Mouse (Mus musculus): ENCODE data around the gene B430218F22Rik.
"Not testable (repeated sequence)": the region's sequence is repeated elsewhere in the genome, so short reads cannot be mapped to it uniquely, and the experiment has no call there.

Gene B430218F22Rik

GRCm38 (mm10) chr13:118386511-118387447 is at the start of gene B430218F22Rik, which contains the start of gene Mrps30:
B430218F22Rik (plus strand) TSS chr13:118386630.
Mrps30 (minus strand) TSS chr13:118387252.
- CTCF ChIA-PET: no interaction called here

- CTCF ChIA-PET: interaction anchor here (0.8 to 1.4 kb wide), 2 partner anchors 1016 to 1021 kb away, joined by 3 to 5 read pairs; no protein-coding TSS in a partner anchor
These were observed 36.2 kb upstream of the B430218F22Rik start for GRCm38 (mm10) chr13:118350257-118350656.

GRCm38 (mm10) chr13:118350870-118351269 is 35.6 kb upstream of the B430218F22Rik start:
- CTCF ChIA-PET: interaction anchor here (1.4 kb wide), 1 partner anchor 1016 kb away, joined by 3 read pairs; no protein-coding TSS in a partner anchor

- CTCF ChIA-PET: no interaction called here
These were observed 23.1 kb upstream of the B430218F22Rik start for GRCm38 (mm10) chr13:118363342-118363741.

GRCm38 (mm10) chr13:118365774-118366173 is 20.7 kb upstream of the B430218F22Rik start:
- CTCF ChIA-PET: no interaction called here

- CTCF ChIA-PET: no interaction called here
These were observed 13.6 kb upstream of the B430218F22Rik start for GRCm38 (mm10) chr13:118372871-118373270.

- CTCF ChIA-PET: interaction anchor here (0.6 kb wide), 1 partner anchor 1441 kb away, joined by 4 read pairs; no protein-coding TSS in a partner anchor
These were observed 7.3 kb upstream of the B430218F22Rik start for GRCm38 (mm10) chr13:118379155-118379554.

GRCm38 (mm10) chr13:118380381-118380780 is 6.0 kb upstream of the B430218F22Rik start:
- CTCF ChIA-PET: no interaction called here

- CTCF ChIA-PET: not testable (repeated sequence)
These were observed 995 bp downstream of the B430218F22Rik start for GRCm38 (mm10) chr13:118387448-118387801.

GRCm38 (mm10) chr13:118395803-118396202 is 9.4 kb downstream of the B430218F22Rik start:
- CTCF ChIA-PET: no interaction called here

- CTCF ChIA-PET: no interaction called here
These were observed 13.9 kb downstream of the B430218F22Rik start for GRCm38 (mm10) chr13:118400340-118400739.

GRCm38 (mm10) chr13:118403544-118403943 is 17.1 kb downstream of the B430218F22Rik start:
- CTCF ChIA-PET: no interaction called here

GRCm38 (mm10) chr13:118411297-118411992 is 25.0 kb downstream of the B430218F22Rik start:
- CTCF ChIA-PET: no interaction called here

- CTCF ChIA-PET: no interaction called here
These were observed 31.7 kb downstream of the B430218F22Rik start for GRCm38 (mm10) chr13:118418163-118418562.

GRCm38 (mm10) chr13:118420408-118420807 is 34.0 kb downstream of the B430218F22Rik start:
- CTCF ChIA-PET: no interaction called here

GRCm38 (mm10) chr13:118420847-118421246 is 34.4 kb downstream of the B430218F22Rik start:
- CTCF ChIA-PET: no interaction called here

Measured in spleen, embryonic (tissue).